Mouse (Mus musculus) hindbrain, embryonic 16.5 days (tissue): ENCODE data around the gene Gjb3. TPM values are rescaled to one million over a fixed set of nuclear protein-coding genes. Genes with fewer than 3 reads are reported as not detected.

Experiments used
- ATAC-seq: fragments of 200-750 bp; cut with Nextera tagmentation; 2 replicates; pipeline ENCODE4 v1.8.0; 2017; ENCODE audit warnings: moderate TSS enrichment, moderate library complexity
- H3K27ac ChIP-seq: fragments of 300-500 bp; sonication (generic); 2 replicates; pipeline ENCODE4 v1.5.1; 2014; ENCODE audit warnings: low read depth, mild to moderate bottlenecking, control low read depth, low read length, moderate library complexity
- H3K27me3 ChIP-seq: fragments of 300-500 bp; sonication (generic); replicated peaks from 2 replicates; pipeline ENCODE4 v1.6.1; 2014; ENCODE audit warnings: low read length; ENCODE audit not compliant: control insufficient read depth, insufficient read depth
- H3K36me3 ChIP-seq: fragments of 300-500 bp; sonication (generic); 2 replicates; pipeline ENCODE4 v1.6.1; 2014; ENCODE audit warnings: mild to moderate bottlenecking, low read length, moderate library complexity, mixed read lengths; ENCODE audit not compliant: control insufficient read depth, insufficient read depth
- H3K4me1 ChIP-seq: fragments of 300-500 bp; sonication (generic); 2 replicates; pipeline ENCODE4 v1.6.1; 2014; ENCODE audit warnings: low read depth, low read length; ENCODE audit not compliant: control insufficient read depth, insufficient read depth
- H3K4me2 ChIP-seq: fragments of 300-500 bp; sonication (generic); 2 replicates; pipeline ENCODE4 v1.6.1; 2014; ENCODE audit warnings: mild to moderate bottlenecking, low read length, control low read depth, moderate library complexity
- H3K4me3 ChIP-seq: fragments of 300-500 bp; sonication (generic); 2 replicates; pipeline ENCODE4 v1.5.1; 2014; ENCODE audit warnings: mild to moderate bottlenecking, low read length, control low read depth, moderate library complexity
- H3K9ac ChIP-seq: fragments of 300-500 bp; sonication (generic); 2 replicates; pipeline ENCODE4 v1.6.1; 2014; ENCODE audit warnings: low read depth, mild to moderate bottlenecking, control low read depth, low read length, moderate library complexity
- H3K9me3 ChIP-seq: fragments of 300-500 bp; sonication (generic); 2 replicates; pipeline ENCODE4 v1.6.1; 2014; ENCODE audit warnings: mild to moderate bottlenecking, low read length, moderate library complexity; ENCODE audit not compliant: control insufficient read depth
- WGBS: fragments of 180-500 bp; shearing (Covaris S2); extraction: QIAGEN DNeasy Blood & Tissue Kit; methylation state at CpG from one replicate; pipeline ENCODE4 v1.1.7; 2014; 5-methylcytosine and 5-hydroxymethylcytosine counted together
- polyA plus RNA-seq: library from polyadenylated mRNA; unstranded; fragments of >200 nt; fragmentation: Nextera tagmentation; extraction: Ambion mirVana; gene quantifications from 2 replicates; pipeline ENCODE4 v1.2.1, GENCODE M21; 2015

The Gjb3 gene
- 0.15 and 0.19 TPM in 2 replicates for polyA plus RNA-seq

DNA sequence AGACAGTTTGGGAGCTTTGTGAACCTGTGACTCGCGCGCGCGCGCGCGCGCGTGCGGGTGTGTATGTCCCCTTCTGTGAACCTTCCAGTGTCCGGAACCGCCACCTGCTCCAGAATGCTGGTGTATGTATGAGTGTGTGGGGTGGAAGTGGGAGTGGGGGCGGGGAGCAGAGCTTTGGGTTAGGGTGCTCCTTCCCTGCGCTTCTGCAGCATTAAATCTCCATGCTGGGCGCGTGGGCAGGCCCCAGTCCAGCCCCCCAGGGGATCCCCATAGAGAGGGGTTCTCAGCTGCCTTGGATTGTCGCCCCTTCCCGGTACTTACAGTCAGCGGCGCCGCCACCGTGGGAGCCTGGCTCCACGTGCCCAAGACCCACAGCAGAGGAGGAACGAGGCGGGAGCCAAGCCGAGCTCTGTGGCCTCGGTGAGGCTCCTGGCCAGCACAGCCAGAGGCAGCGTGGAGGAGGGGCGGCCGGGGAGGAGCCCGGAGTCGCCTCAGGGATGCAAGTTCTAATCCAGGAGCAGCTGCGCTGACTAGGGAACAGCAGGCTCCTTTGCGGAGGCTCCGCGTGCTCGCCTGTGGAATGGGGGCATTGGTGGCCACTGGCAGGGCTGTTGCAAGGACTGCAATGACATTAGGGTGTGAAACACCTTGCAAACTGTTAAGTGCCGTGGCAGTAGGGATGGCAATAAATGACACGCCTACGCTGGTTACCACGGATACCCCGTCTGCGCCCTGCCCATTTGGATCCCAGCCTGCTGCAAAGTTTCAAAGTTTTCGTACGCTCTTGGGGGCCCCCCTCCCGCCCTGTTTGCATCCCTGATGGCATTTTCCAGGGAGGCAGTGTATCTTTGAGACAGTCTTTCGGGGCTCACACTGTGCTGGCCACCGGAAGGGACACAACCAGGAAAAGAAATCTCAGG, at the start of gene Gjb3:
Gene Gjb3, minus strand, starts transcription at position 664 of the 920 bp plus-strand sequence.
- H3K9me3 ChIP-seq: no peaks in the 10 kb centered on the region
- peaks cover 16% of the 10 kb centered on the region for H3K27me3 ChIP-seq
- H3K27ac ChIP-seq: no peak within 1 kb of the TSS
- peak within 1 kb of the TSS; percentile 61 for H3K4me2 ChIP-seq
- peaks cover 16% of the 10 kb centered on the region for H3K4me1 ChIP-seq
- ATAC-seq: peak; percentile 37; the same call in 1 of the 2 replicates
- peak within 1 kb of the TSS; percentile 42 for H3K9ac ChIP-seq
- no peaks in the 10 kb centered on the region for H3K36me3 ChIP-seq
- H3K4me3 ChIP-seq: peak within 1 kb of the TSS; percentile 36
- WGBS: 2% methylated on average over 49 of the region's 49 CpGs

DNA sequence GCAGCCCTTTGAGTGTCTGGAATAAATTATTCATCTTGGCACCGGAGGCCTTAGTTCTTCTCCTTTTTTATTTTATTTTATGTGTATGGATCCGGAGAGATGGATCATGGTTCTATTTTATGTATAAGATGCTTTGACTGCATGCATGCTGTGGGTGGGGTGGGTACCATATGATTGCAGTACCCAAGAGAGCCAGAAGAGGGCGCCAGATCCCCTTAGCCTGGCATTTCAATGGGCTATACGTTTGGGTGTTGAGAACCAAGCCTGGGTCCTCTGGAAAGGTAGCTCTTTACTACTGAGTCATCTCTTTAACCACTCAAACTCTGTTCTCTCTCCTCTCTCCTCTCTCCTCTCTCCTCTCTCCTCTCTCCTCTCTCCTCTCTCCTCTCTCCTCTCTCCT, 46.7 kb upstream of the Gjb3 start:
- Histone ChIP-seq H3K9me3 (no peaks in the 10 kb centered on the region), H3K4me3 (no peak overlapping the region), H3K36me3 (no peaks in the 10 kb centered on the region), H3K4me1 (peaks cover 7% of the 10 kb centered on the region), H3K27ac (no peak overlapping the region), H3K4me2 (no peak overlapping the region), H3K27me3 (no peaks in the 10 kb centered on the region), H3K9ac (no peak overlapping the region)
- 27% methylated on average over 4 of the region's 4 CpGs for WGBS
- ATAC-seq: no peak

DNA sequence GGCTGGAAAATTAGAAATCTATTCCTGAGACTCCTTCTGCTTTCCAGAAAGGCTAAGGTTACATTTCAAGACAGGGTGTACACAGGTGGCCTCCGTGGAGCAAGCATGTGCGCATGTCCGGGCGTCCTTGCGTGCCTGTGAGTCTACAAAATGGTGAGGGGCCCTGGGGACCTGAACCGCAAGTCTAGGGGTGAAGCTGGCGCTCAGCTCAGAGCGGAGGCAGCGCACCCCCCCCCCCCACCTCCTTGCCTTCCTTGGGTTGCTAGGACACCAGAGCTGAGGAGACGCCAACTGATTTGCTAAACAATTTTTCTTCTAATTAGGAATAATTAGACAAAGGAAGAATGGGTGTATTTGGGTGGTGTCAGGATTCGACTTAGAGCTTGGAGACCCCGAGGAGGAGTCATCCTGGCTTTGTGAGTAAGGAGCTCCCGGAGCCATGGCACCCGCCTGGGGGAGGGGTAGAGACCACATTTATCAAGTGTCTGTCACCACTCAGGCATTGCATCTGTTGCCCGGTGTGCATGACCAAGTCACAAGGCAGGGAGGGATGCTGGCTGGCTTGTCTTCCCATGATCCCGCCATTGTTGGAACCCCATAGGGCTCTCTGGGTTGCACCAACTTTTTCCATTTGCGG, 45.0 kb upstream of the Gjb3 start:
- Histone ChIP-seq H3K9ac (no peak overlapping the region), H3K27me3 (no peaks in the 10 kb centered on the region), H3K4me1 (peaks cover 7% of the 10 kb centered on the region), H3K27ac (no peak overlapping the region), H3K4me2 (peak overlapping the region; percentile 38), H3K9me3 (no peaks in the 10 kb centered on the region), H3K36me3 (no peaks in the 10 kb centered on the region), H3K4me3 (no peak overlapping the region)
- ATAC-seq: peak; percentile 67; the same call in 1 of the 2 replicates
- WGBS: 46% methylated on average over 17 of the region's 17 CpGs

DNA sequence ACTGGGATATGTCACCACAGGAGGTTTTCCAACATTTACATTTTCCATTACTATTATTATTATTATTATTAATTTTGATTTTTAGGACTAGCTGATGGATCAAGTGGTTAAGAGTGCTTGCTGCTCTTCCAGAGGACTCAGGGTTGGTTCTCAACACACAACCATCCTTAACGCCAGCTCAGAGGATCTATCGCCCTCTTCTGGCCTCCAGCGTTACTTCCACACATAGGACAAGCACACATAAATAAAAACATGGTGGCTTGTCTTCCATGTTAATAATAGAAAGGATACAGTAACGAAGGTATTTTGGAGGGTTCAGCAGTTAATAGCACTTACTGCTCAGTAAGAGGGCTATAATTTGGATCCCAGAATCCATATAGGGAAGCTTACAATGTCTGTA, 44.0 kb upstream of the Gjb3 start:
- Histone ChIP-seq H3K4me1 (peaks cover 7% of the 10 kb centered on the region), H3K4me2 (no peak overlapping the region), H3K9ac (no peak overlapping the region), H3K27ac (no peak overlapping the region), H3K4me3 (no peak overlapping the region), H3K9me3 (no peaks in the 10 kb centered on the region), H3K36me3 (no peaks in the 10 kb centered on the region), H3K27me3 (no peaks in the 10 kb centered on the region)
- no peak for ATAC-seq
- 83% methylated on average over 4 of the region's 4 CpGs for WGBS

DNA sequence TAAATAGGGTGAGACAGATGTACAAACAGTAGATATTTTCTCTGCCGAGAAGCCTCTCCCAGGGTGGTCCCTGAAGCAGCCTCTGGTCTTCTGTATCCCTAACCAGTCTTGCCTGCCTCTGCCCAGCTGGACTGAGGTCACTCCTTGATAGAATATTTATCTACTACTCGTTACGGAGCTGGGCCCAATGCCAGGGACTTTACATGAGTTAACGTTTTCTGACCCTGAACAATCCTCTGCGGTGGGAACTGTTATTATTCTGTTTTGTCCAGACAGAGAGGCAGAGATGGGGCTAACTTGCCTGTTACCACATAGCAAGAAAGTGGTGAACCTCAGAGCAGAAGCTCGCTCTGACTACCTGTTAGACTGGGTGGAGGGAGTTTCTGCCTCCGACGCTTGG, 42.8 kb upstream of the Gjb3 start:
- no peak for ATAC-seq
- Histone ChIP-seq H3K4me2 (no peak overlapping the region), H3K36me3 (no peaks in the 10 kb centered on the region), H3K4me1 (peaks cover 11% of the 10 kb centered on the region), H3K4me3 (no peak overlapping the region), H3K9ac (no peak overlapping the region), H3K9me3 (no peaks in the 10 kb centered on the region), H3K27ac (no peak overlapping the region), H3K27me3 (no peaks in the 10 kb centered on the region)
- 46% methylated on average over 8 of the region's 8 CpGs for WGBS

DNA sequence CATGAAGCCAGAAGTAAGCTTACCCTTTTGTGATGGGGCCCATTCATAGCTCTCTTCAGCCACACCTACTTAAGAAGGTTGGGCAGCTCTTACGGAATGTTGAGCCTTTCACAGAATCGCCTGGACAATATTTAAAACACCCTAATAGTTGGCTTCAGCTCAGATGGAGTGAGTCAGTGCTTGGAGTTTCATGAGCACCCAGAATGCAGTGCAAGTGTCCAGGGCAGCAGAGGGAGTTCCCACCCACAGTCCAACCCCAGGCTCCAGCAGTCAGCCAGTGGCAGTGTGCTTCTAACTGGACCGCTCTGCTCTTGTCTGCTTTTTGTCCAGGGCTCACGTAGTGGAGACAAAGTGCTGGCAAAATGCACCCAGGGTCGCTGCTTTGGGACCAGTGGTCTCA, 40.9 kb upstream of the Gjb3 start:
- no peak overlapping the region for H3K4me3 ChIP-seq
- no peaks in the 10 kb centered on the region for H3K9me3 ChIP-seq
- ATAC-seq: no peak
- no peak overlapping the region for H3K4me2 ChIP-seq
- peaks cover 12% of the 10 kb centered on the region for H3K4me1 ChIP-seq
- H3K36me3 ChIP-seq: no peaks in the 10 kb centered on the region
- WGBS: 72% methylated on average over 5 of the region's 5 CpGs
- no peak overlapping the region for H3K9ac ChIP-seq
- no peaks in the 10 kb centered on the region for H3K27me3 ChIP-seq
- no peak overlapping the region for H3K27ac ChIP-seq

DNA sequence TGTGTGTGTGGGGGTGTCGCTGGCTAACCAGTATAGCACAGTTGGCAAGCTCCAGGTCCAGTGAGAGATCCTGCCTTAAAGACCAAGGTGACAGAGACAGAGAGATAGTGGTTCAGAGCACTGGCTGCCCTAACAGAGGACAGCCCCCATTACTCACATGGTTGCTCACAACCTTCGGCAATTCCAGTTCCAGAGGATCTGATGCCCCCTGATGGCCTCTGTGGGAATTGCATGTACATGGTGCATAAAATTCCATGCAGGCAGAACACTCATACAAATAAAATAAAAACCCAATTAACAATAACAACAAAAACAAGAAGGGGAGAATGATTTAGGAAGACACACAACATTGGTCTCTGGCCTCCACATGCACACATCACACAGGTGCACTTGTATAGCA, 39.8 kb upstream of the Gjb3 start:
- H3K27ac ChIP-seq: no peak overlapping the region
- H3K4me3 ChIP-seq: no peak overlapping the region
- H3K9ac ChIP-seq: no peak overlapping the region
- H3K4me1 ChIP-seq: peaks cover 7% of the 10 kb centered on the region
- no peaks in the 10 kb centered on the region for H3K27me3 ChIP-seq
- no peak for ATAC-seq
- H3K9me3 ChIP-seq: no peaks in the 10 kb centered on the region
- no peaks in the 10 kb centered on the region for H3K36me3 ChIP-seq
- 40% methylated on average over 2 of the region's 2 CpGs for WGBS
- no peak overlapping the region for H3K4me2 ChIP-seq

DNA sequence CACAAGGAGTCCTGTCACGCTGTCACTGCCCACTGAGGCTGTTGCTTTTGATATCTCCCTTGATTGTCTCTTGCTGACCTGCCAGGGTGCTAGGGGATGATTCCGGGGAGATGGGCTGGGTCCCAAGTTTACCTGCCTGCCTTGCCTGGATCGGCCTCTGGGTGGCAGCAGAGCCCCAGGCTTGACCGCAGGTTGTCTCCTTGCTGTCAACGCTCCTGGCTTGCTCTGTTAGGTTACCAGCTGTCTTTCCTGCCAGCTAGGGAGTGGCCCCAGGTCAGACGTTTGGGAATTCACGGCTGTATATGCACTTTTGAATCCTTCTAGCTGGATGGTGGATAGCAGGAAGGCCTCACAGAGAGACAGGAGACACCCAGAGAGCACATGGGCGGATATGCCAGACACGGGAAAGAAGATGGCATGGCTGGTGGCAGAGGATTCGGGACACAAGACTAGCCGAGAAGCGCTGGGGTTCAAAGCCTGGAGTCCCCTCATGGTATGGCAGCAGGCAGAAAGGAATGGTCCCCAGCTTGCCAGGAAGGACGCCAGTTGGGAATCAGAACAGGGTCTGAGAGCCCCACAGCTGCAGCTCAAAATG, 37.8 kb upstream of the Gjb3 start:
- no peak overlapping the region for H3K4me2 ChIP-seq
- H3K9ac ChIP-seq: 0 out of 2 replicates have a peak overlapping the region, but pooled peaks have one; percentile 0
- ATAC-seq: peak; percentile 63
- no peaks in the 10 kb centered on the region for H3K27me3 ChIP-seq
- no peak overlapping the region for H3K27ac ChIP-seq
- no peak overlapping the region for H3K4me3 ChIP-seq
- 29% methylated on average over 13 of the region's 13 CpGs for WGBS
- H3K9me3 ChIP-seq: no peaks in the 10 kb centered on the region
- H3K36me3 ChIP-seq: no peaks in the 10 kb centered on the region
- H3K4me1 ChIP-seq: peaks cover 7% of the 10 kb centered on the region; the same call in 1 of the 2 replicates

DNA sequence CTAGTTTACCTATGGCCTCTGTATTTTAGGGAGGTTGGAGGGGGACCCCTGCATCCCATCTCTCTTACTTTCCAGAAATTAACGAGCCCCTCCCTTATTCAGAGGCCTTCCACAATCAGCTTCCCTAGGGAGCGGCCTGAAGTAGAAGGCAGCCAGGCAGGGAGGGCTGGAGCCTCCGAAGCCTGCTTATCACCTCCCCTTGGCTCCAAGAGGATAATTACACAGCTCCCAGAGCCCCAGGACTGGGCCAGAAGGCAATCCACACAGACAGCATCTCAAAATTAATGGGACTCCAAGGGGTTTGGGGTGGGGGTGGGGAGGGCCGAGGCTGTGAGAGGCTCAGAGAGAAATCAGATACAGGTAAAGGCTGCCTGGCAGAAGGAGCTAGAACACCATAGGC, 35.2 kb upstream of the Gjb3 start:
- WGBS: 13% methylated on average over 4 of the region's 4 CpGs
- no peak overlapping the region for H3K4me3 ChIP-seq
- ATAC-seq: no peak
- H3K4me1 ChIP-seq: peaks cover 7% of the 10 kb centered on the region; the same call in 1 of the 2 replicates
- H3K9ac ChIP-seq: no peak overlapping the region
- H3K4me2 ChIP-seq: no peak overlapping the region
- H3K9me3 ChIP-seq: no peaks in the 10 kb centered on the region
- H3K27ac ChIP-seq: no peak overlapping the region
- H3K27me3 ChIP-seq: no peaks in the 10 kb centered on the region
- no peaks in the 10 kb centered on the region for H3K36me3 ChIP-seq
